Mouse (Mus musculus) megakaryocyte-erythroid progenitor cell, adult 5-6 weeks (primary cell): Measurements from ENCODE around the gene Itga2b. TPM values are rescaled to one million over a fixed set of nuclear protein-coding genes. Genes with fewer than 3 reads are reported as not detected.

Source experiments
- total RNA-seq, 2 experiments: library from RNA; stranded (forward) in 1 of 2; stranded (reverse) in 1 of 2; fragments of 200-1000, 215-1000 nt in 1 of 2; fragments of >200 nt in 1 of 2; fragmentation: Nextera tagmentation in 1 of 2; gene quantifications; 2 replicates each; pipeline ENCODE4 v1.2.3; 2014 to 2017

The Itga2b gene
- total RNA-seq, 2 experiments from 2014 or later = 26.5 to 30.8 TPM

Other genes with a start within 250 kb of the Itga2b start
- gene Hdac5, start 240.0 kb downstream of the Itga2b start, total RNA-seq (2014; fragmentation: Nextera tagmentation) = 10.7 and 16.6 TPM in 2 replicates
- 6.1 and 11.4 TPM in 2 replicates for gene Hdac5, start 240.0 kb downstream of the Itga2b start, total RNA-seq (2017)
- gene BC030867, start 221.2 kb downstream of the Itga2b start, total RNA-seq (2014; fragmentation: Nextera tagmentation) = 36.4 and 48.1 TPM in 2 replicates
- gene BC030867, start 221.2 kb downstream of the Itga2b start, total RNA-seq (2017) = 7.5 and 12.3 TPM in 2 replicates
- 2.2 and 2.5 TPM in 2 replicates for gene Asb16, start 201.4 kb downstream of the Itga2b start, total RNA-seq (2014; fragmentation: Nextera tagmentation)
- gene Asb16, start 201.4 kb downstream of the Itga2b start, total RNA-seq (2017) = 0.84 and 1.3 TPM in 2 replicates
- 14.5 and 19.8 TPM in 2 replicates for gene Tmub2, start 185.2 kb downstream of the Itga2b start, total RNA-seq (2014; fragmentation: Nextera tagmentation)
- 10.0 and 27.4 TPM in 2 replicates for gene Tmub2, start 185.2 kb downstream of the Itga2b start, total RNA-seq (2017)
- gene Atxn7l3, start 173.5 kb downstream of the Itga2b start, total RNA-seq (2014; fragmentation: Nextera tagmentation) = 23.2 and 34.0 TPM in 2 replicates
- 18.3 and 21.5 TPM in 2 replicates for gene Atxn7l3, start 173.5 kb downstream of the Itga2b start, total RNA-seq (2017)
- 90.4 and 102 TPM in 2 replicates for gene Ubtf, start 150.4 kb downstream of the Itga2b start, total RNA-seq (2014; fragmentation: Nextera tagmentation)
- 162 and 180 TPM in 2 replicates for gene Ubtf, start 150.4 kb downstream of the Itga2b start, total RNA-seq (2017)
- 0.42 and 0.46 TPM in 2 replicates for gene Slc4a1, start 103.9 kb downstream of the Itga2b start, total RNA-seq (2014; fragmentation: Nextera tagmentation)
- 0.27 and 6.8 TPM in 2 replicates for gene Slc4a1, start 103.9 kb downstream of the Itga2b start, total RNA-seq (2017)
- not detected in 2 replicates for gene Rundc3a, start 76.7 kb downstream of the Itga2b start, total RNA-seq (2014; fragmentation: Nextera tagmentation)
- gene Rundc3a, start 76.7 kb downstream of the Itga2b start, total RNA-seq (2017) = not detected in 2 replicates
- gene Slc25a39, start 62.2 kb downstream of the Itga2b start, total RNA-seq (2014; fragmentation: Nextera tagmentation) = 115 and 148 TPM in 2 replicates
- gene Slc25a39, start 62.2 kb downstream of the Itga2b start, total RNA-seq (2017) = 43.8 and 55.9 TPM in 2 replicates
- gene Grn, start 39.8 kb downstream of the Itga2b start, total RNA-seq (2014; fragmentation: Nextera tagmentation) = 16.1 and 17.8 TPM in 2 replicates
- 5.4 and 14.2 TPM in 2 replicates for gene Grn, start 39.8 kb downstream of the Itga2b start, total RNA-seq (2017)
- gene Fam171a2, start 22.4 kb downstream of the Itga2b start, total RNA-seq (2014; fragmentation: Nextera tagmentation) = 0.82 TPM in 1 of 2 replicates, not detected in the other
- gene Fam171a2, start 22.4 kb downstream of the Itga2b start, total RNA-seq (2017) = 0.28 TPM in 1 of 2 replicates, not detected in the other
- gene Gpatch8, start 86.3 kb upstream of the Itga2b start, total RNA-seq (2014; fragmentation: Nextera tagmentation) = 44.9 and 47.2 TPM in 2 replicates
- 34.3 and 38.2 TPM in 2 replicates for gene Gpatch8, start 86.3 kb upstream of the Itga2b start, total RNA-seq (2017)
- gene Gm11627, start 109.3 kb upstream of the Itga2b start, total RNA-seq (2014; fragmentation: Nextera tagmentation) = not detected in 2 replicates
- gene Gm11627, start 109.3 kb upstream of the Itga2b start, total RNA-seq (2017) = not detected in 2 replicates
- not detected in 2 replicates for gene Fzd2, start 134.3 kb upstream of the Itga2b start, total RNA-seq (2014; fragmentation: Nextera tagmentation)
- not detected in 2 replicates for gene Fzd2, start 134.3 kb upstream of the Itga2b start, total RNA-seq (2017)
- gene Meioc, start 193.6 kb upstream of the Itga2b start, total RNA-seq (2014; fragmentation: Nextera tagmentation) = not detected in 2 replicates
- gene Meioc, start 193.6 kb upstream of the Itga2b start, total RNA-seq (2017) = not detected in 2 replicates
- gene Ccdc43, start 227.7 kb upstream of the Itga2b start, total RNA-seq (2014; fragmentation: Nextera tagmentation) = 20.5 and 21.0 TPM in 2 replicates
- 38.7 and 42.4 TPM in 2 replicates for gene Ccdc43, start 227.7 kb upstream of the Itga2b start, total RNA-seq (2017)